Mouse (Mus musculus) hindbrain, embryonic 16.5 days (tissue): Measurements from ENCODE around the gene Cwc22. TPM values are rescaled to one million over a fixed set of nuclear protein-coding genes. Genes with fewer than 3 reads are reported as not detected.
A peak's percentile ranks its signal among the peaks of the same experiment; 100 is the strongest.

ENCODE experiments used
- ATAC-seq: fragments of 200-750 bp; cut with Nextera tagmentation; 2 replicates; pipeline ENCODE4 v1.8.0; 2017; ENCODE audit warnings: moderate TSS enrichment, moderate library complexity
- H3K27ac ChIP-seq: fragments of 300-500 bp; sonication (generic); 2 replicates; pipeline ENCODE4 v1.5.1; 2014; ENCODE audit warnings: low read depth, mild to moderate bottlenecking, control low read depth, low read length, moderate library complexity
- H3K27me3 ChIP-seq: fragments of 300-500 bp; sonication (generic); replicated peaks from 2 replicates; pipeline ENCODE4 v1.6.1; 2014; ENCODE audit warnings: low read length; ENCODE audit not compliant: control insufficient read depth, insufficient read depth
- H3K36me3 ChIP-seq: fragments of 300-500 bp; sonication (generic); 2 replicates; pipeline ENCODE4 v1.6.1; 2014; ENCODE audit warnings: mild to moderate bottlenecking, low read length, moderate library complexity, mixed read lengths; ENCODE audit not compliant: control insufficient read depth, insufficient read depth
- H3K4me1 ChIP-seq: fragments of 300-500 bp; sonication (generic); 2 replicates; pipeline ENCODE4 v1.6.1; 2014; ENCODE audit warnings: low read depth, low read length; ENCODE audit not compliant: control insufficient read depth, insufficient read depth
- H3K4me2 ChIP-seq: fragments of 300-500 bp; sonication (generic); 2 replicates; pipeline ENCODE4 v1.6.1; 2014; ENCODE audit warnings: mild to moderate bottlenecking, low read length, control low read depth, moderate library complexity
- H3K4me3 ChIP-seq: fragments of 300-500 bp; sonication (generic); 2 replicates; pipeline ENCODE4 v1.5.1; 2014; ENCODE audit warnings: mild to moderate bottlenecking, low read length, control low read depth, moderate library complexity
- H3K9ac ChIP-seq: fragments of 300-500 bp; sonication (generic); 2 replicates; pipeline ENCODE4 v1.6.1; 2014; ENCODE audit warnings: low read depth, mild to moderate bottlenecking, control low read depth, low read length, moderate library complexity
- H3K9me3 ChIP-seq: fragments of 300-500 bp; sonication (generic); 2 replicates; pipeline ENCODE4 v1.6.1; 2014; ENCODE audit warnings: mild to moderate bottlenecking, low read length, moderate library complexity; ENCODE audit not compliant: control insufficient read depth
- WGBS: fragments of 180-500 bp; shearing (Covaris S2); extraction: QIAGEN DNeasy Blood & Tissue Kit; methylation state at CpG from one replicate; pipeline ENCODE4 v1.1.7; 2014; 5-methylcytosine and 5-hydroxymethylcytosine counted together
- polyA plus RNA-seq: library from polyadenylated mRNA; unstranded; fragments of >200 nt; fragmentation: Nextera tagmentation; extraction: Ambion mirVana; gene quantifications from 2 replicates; pipeline ENCODE4 v1.2.1, GENCODE M21; 2015

The Cwc22 gene
- polyA plus RNA-seq, 1 experiment from 2014 or later: 18.7 TPM

- Histone ChIP-seq H3K4me2 (no peak overlapping the region), H3K27ac (no peak overlapping the region), H3K4me1 (no peaks in the 10 kb centered on the region), H3K9me3 (no peaks in the 10 kb centered on the region), H3K9ac (no peak overlapping the region), H3K4me3 (no peak overlapping the region), H3K36me3 (no peaks in the 10 kb centered on the region), H3K27me3 (no peaks in the 10 kb centered on the region)
- ATAC-seq: no peak
- WGBS: 94% methylated on average over 6 of the region's 6 CpGs
These were observed 5.3 kb upstream of the Cwc22 start for GRCm38 (mm10) chr2:77951415-77951913.

- H3K4me1 ChIP-seq: peaks cover 3% of the 10 kb centered on the region
- no peak overlapping the region for H3K4me3 ChIP-seq
- no peak overlapping the region for H3K27ac ChIP-seq
- no peaks in the 10 kb centered on the region for H3K9me3 ChIP-seq
- H3K36me3 ChIP-seq: no peaks in the 10 kb centered on the region
- 79% methylated on average over 1 of the region's 1 CpGs for WGBS
- no peaks in the 10 kb centered on the region for H3K27me3 ChIP-seq
- H3K9ac ChIP-seq: no peak overlapping the region
- H3K4me2 ChIP-seq: no peak overlapping the region
- no peak for ATAC-seq
These were observed 3.9 kb upstream of the Cwc22 start for GRCm38 (mm10) chr2:77950111-77950510.

- no peak overlapping the region for H3K9ac ChIP-seq
- no peaks in the 10 kb centered on the region for H3K36me3 ChIP-seq
- no peak overlapping the region for H3K4me2 ChIP-seq
- H3K9me3 ChIP-seq: no peaks in the 10 kb centered on the region
- ATAC-seq: no peak
- H3K4me3 ChIP-seq: no peak overlapping the region
- H3K4me1 ChIP-seq: peaks cover 8% of the 10 kb centered on the region
- H3K27ac ChIP-seq: no peak overlapping the region
- WGBS: 91% methylated on average over 1 of the region's 1 CpGs
- no peaks in the 10 kb centered on the region for H3K27me3 ChIP-seq
These were observed 3.3 kb upstream of the Cwc22 start for GRCm38 (mm10) chr2:77949521-77949920.

- Histone ChIP-seq H3K4me3 (no peak overlapping the region), H3K4me2 (no peak overlapping the region), H3K27me3 (no peaks in the 10 kb centered on the region), H3K27ac (no peak overlapping the region), H3K9ac (no peak overlapping the region), H3K4me1 (peaks cover 8% of the 10 kb centered on the region), H3K36me3 (no peaks in the 10 kb centered on the region), H3K9me3 (no peaks in the 10 kb centered on the region)
- no peak for ATAC-seq
- WGBS: 92% methylated on average over 2 of the region's 2 CpGs
These were observed 2.7 kb upstream of the Cwc22 start for GRCm38 (mm10) chr2:77948921-77949320.

GRCm38 (mm10) chr2:77948126-77948525 lies 2.0 kb upstream of the Cwc22 start:
- no peaks in the 10 kb centered on the region for H3K36me3 ChIP-seq
- H3K27me3 ChIP-seq: no peaks in the 10 kb centered on the region
- peaks cover 8% of the 10 kb centered on the region for H3K4me1 ChIP-seq
- no peak overlapping the region for H3K4me3 ChIP-seq
- H3K9ac ChIP-seq: no peak overlapping the region
- no peak overlapping the region for H3K4me2 ChIP-seq
- no peak for ATAC-seq
- no peaks in the 10 kb centered on the region for H3K9me3 ChIP-seq
- no peak overlapping the region for H3K27ac ChIP-seq
- WGBS: 91% methylated on average over 1 of the region's 1 CpGs

- no peaks in the 10 kb centered on the region for H3K27me3 ChIP-seq
- 76% methylated on average over 3 of the region's 3 CpGs for WGBS
- no peak overlapping the region for H3K9ac ChIP-seq
- ATAC-seq: no peak
- H3K9me3 ChIP-seq: no peaks in the 10 kb centered on the region
- H3K27ac ChIP-seq: no peak overlapping the region
- H3K4me3 ChIP-seq: no peak overlapping the region
- peaks cover 8% of the 10 kb centered on the region for H3K4me1 ChIP-seq
- no peaks in the 10 kb centered on the region for H3K36me3 ChIP-seq
- no peak overlapping the region for H3K4me2 ChIP-seq
These were observed 1.1 kb upstream of the Cwc22 start for GRCm38 (mm10) chr2:77947161-77947870.

- Histone ChIP-seq H3K27ac (no peak overlapping the region), H3K4me1 (peaks cover 8% of the 10 kb centered on the region), H3K9me3 (no peaks in the 10 kb centered on the region), H3K9ac (peak overlapping the region; percentile 94), H3K4me3 (peak overlapping the region; percentile 78), H3K4me2 (peak overlapping the region; percentile 93), H3K27me3 (no peaks in the 10 kb centered on the region), H3K36me3 (no peaks in the 10 kb centered on the region)
- no peak; the same call in 1 of the 2 replicates for ATAC-seq
- 43% methylated on average over 8 of the region's 8 CpGs for WGBS
These were observed 1.1 kb downstream of the Cwc22 start for GRCm38 (mm10) chr2:77944860-77945595.

- ATAC-seq: no peak
- Histone ChIP-seq H3K4me3 (no peak overlapping the region), H3K9me3 (no peaks in the 10 kb centered on the region), H3K27ac (no peak overlapping the region), H3K9ac (no peak overlapping the region), H3K36me3 (no peaks in the 10 kb centered on the region), H3K4me1 (peaks cover 8% of the 10 kb centered on the region), H3K4me2 (no peak overlapping the region), H3K27me3 (no peaks in the 10 kb centered on the region)
- 89% methylated on average over 5 of the region's 5 CpGs for WGBS
These were observed 1.9 kb downstream of the Cwc22 start for GRCm38 (mm10) chr2:77944281-77944680.

- no peak overlapping the region for H3K27ac ChIP-seq
- ATAC-seq: no peak
- 86% methylated on average over 2 of the region's 2 CpGs for WGBS
These were observed 4.2 kb downstream of the Cwc22 start for GRCm38 (mm10) chr2:77941944-77942343.

More at GRCm38 (mm10) chr2:77941944-77942343, 4.2 kb downstream of the Cwc22 start:
- Histone ChIP-seq H3K9me3 (no peaks in the 10 kb centered on the region), H3K27me3 (no peaks in the 10 kb centered on the region), H3K4me3 (no peak overlapping the region), H3K4me1 (peaks cover 8% of the 10 kb centered on the region), H3K36me3 (no peaks in the 10 kb centered on the region), H3K9ac (no peak overlapping the region), H3K4me2 (no peak overlapping the region)
